Mouse (Mus musculus): Measurements from ENCODE around the gene Egln3.

DNA sequence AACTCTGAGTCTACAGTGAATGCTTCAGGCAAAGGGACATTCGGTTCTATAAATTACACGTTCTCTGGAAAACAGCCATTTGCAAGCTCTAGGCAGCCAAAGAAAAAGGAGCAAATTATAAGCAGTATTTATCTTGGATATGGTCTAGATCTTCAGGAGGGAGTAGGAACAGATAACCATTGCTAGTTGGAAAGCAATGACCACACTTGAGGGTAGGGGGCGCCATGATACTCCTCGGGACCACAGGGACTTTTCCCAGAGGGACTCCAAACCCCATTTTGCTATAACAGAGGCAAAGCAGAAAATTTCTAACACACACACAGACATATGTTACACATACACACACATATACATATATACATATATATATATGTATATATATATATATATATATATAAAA, 3.5 kb downstream of the Egln3 start:
- peak; percentile 44; the same call in 1 of the 2 replicates for TF ChIP-seq CTCF (IDR thresholded peaks at IDR 0.05; ENCODE audit: low read depth, low read length)
- TF ChIP-seq POLR2A (IDR thresholded peaks at IDR 0.05; ENCODE audit: extremely low read depth, insufficient read depth, low read length), result no peak
